Mouse (Mus musculus): ENCODE measurements around the gene Coro1c. TPM values are rescaled to one million over a fixed set of nuclear protein-coding genes. Genes with fewer than 3 reads are reported as not detected.
A peak's percentile ranks its signal among the peaks of the same experiment; 100 is the strongest.

The Coro1c gene
- total and polyA plus RNA-seq, 3 experiments, result 66.1 to 87.4 (median 69.9) TPM

- Histone ChIP-seq H3K4me2 (ENCODE audit: insufficient read depth, low read depth, poor library complexity, severe bottlenecking) (peak overlapping the region; percentile 34), H3K9me3 (replicated peaks; ENCODE audit: low read length) (peaks cover 27% of the 10 kb centered on the region), H3K27me3 (replicated peaks) (no peaks in the 10 kb centered on the region), H3K79me2 (replicated peaks; ENCODE audit: control insufficient read depth, extremely low read depth, insufficient read depth, poor library complexity, severe bottlenecking) (no peaks in the 10 kb centered on the region), H3K36me3 (replicated peaks in 1 of 2; ENCODE audit: control insufficient read depth in 1 of 2, insufficient read depth in 1 of 2, low read length in 1 of 2) (peaks cover 7 to 41% of the 10 kb centered on the region in 2 experiments), H3K4me3 (replicated peaks in 1 of 3; ENCODE audit: low read depth in 2 of 3, low read length in 2 of 3, poor library complexity in 1 of 3) (peak overlapping the region in 2 of 3 experiments; percentile 21 to 34), H3K4me1 (ENCODE audit: control insufficient read depth in 1 of 2, insufficient read depth in 2 of 2) (peaks cover 30 to 74% of the 10 kb centered on the region in 2 experiments), H3K27ac (ENCODE audit: insufficient read depth, low read depth) (peak overlapping the region; percentile 75), H3K9ac (ENCODE audit: insufficient read depth, low read depth) (peak overlapping the region; percentile 37)
- TF ChIP-seq IRF4 (IDR thresholded peaks at IDR 0.05; ENCODE audit: low read depth, low read length) (0 out of 2 replicates have a peak, but pooled peaks have one; percentile 3), KAT2A (IDR thresholded peaks at IDR 0.05; ENCODE audit: insufficient replicate concordance, low read length) (no peak), HCFC1 (IDR thresholded peaks at IDR 0.05; ENCODE audit: low read depth, low read length) (peak; percentile 3; the same call in 1 of the 2 replicates), TBP (conservative IDR thresholded peaks at IDR 0.05; ENCODE audit: low read depth, low read length) (no peak), MXI1 (IDR thresholded peaks at IDR 0.05; ENCODE audit: low read depth, low read length) (peak; percentile 32; the same call in 1 of the 2 replicates), GABPA (IDR thresholded peaks at IDR 0.05; ENCODE audit: insufficient replicate concordance, low read depth, low read length) (no peak), SIN3A (IDR thresholded peaks at IDR 0.05; ENCODE audit: low read length) (0 out of 2 replicates have a peak, but pooled peaks have one; percentile 33), ELF1 (IDR thresholded peaks at IDR 0.05; ENCODE audit: low read depth, low read length) (no peak), ZNF384 (IDR thresholded peaks at IDR 0.05; ENCODE audit: low read depth, low read length) (peak; percentile 76), JUN (IDR thresholded peaks at IDR 0.05; ENCODE audit: insufficient read depth, low read depth, low read length) (peak; percentile 43; the same call in 1 of the 2 replicates), ZC3H11A (IDR thresholded peaks at IDR 0.05; ENCODE audit: low read depth, low read length) (no peak), SMC3 (IDR thresholded peaks at IDR 0.05; ENCODE audit: low read depth, low read length) (no peak), BHLHE40 (IDR thresholded peaks at IDR 0.05; ENCODE audit: low read depth, low read length) (no peak), EP300 (IDR thresholded peaks at IDR 0.05; ENCODE audit: low read length) (no peak), JUND (conservative IDR thresholded peaks at IDR 0.05; ENCODE audit: low read depth, low read length) (peak; percentile 54), TCF12 (IDR thresholded peaks at IDR 0.05; ENCODE audit: low read depth, low read length) (no peak)
- dilution Hi-C loops (cut with MboI; ENCODE audit: extremely low pct_ligation_motif_present, extremely low pct_unique_long_range_greater_than_20kb, low sequenced_read_pairs), result no loop called here
- in situ Hi-C loops (cut with MboI; ENCODE audit: low pct_ligation_motif_present, low pct_unique_long_range_greater_than_20kb, low sequenced_read_pairs), result loop anchor here (10.0 kb wide), 1 partner anchor 243 kb away; no protein-coding TSS in a partner anchor
- DNase-seq (ENCODE audit: extremely low read depth), result no peak
These were observed 80.6 kb downstream of the Coro1c start for GRCm38 (mm10) chr5:113827991-113828411.

- H3K4me1 ChIP-seq (ENCODE audit: control insufficient read depth in 1 of 2, insufficient read depth in 2 of 2), result peaks cover 30 to 67% of the 10 kb centered on the region in 2 experiments
- H3K27ac ChIP-seq (ENCODE audit: insufficient read depth, low read depth), result peak overlapping the region; percentile 73
- in situ Hi-C loops (cut with MboI; ENCODE audit: low pct_ligation_motif_present, low pct_unique_long_range_greater_than_20kb, low sequenced_read_pairs), result loop anchor here (10.0 kb wide), 1 partner anchor 242 kb away; no protein-coding TSS in a partner anchor
- peak; percentile 91 for DNase-seq (ENCODE audit: extremely low read depth)
- peaks cover 32% of the 10 kb centered on the region for H3K9me3 ChIP-seq (replicated peaks; ENCODE audit: low read length)
- H3K4me2 ChIP-seq (ENCODE audit: insufficient read depth, low read depth, poor library complexity, severe bottlenecking), result no peak overlapping the region
- no peaks in the 10 kb centered on the region for H3K27me3 ChIP-seq (replicated peaks)
- no peak overlapping the region for H3K4me3 ChIP-seq (replicated peaks in 1 of 3; ENCODE audit: low read depth in 2 of 3, low read length in 2 of 3, poor library complexity in 1 of 3)
- no peak overlapping the region for H3K9ac ChIP-seq (ENCODE audit: insufficient read depth, low read depth)
- dilution Hi-C loops (cut with MboI; ENCODE audit: extremely low pct_ligation_motif_present, extremely low pct_unique_long_range_greater_than_20kb, low sequenced_read_pairs), result no loop called here
- peaks cover 7 to 47% of the 10 kb centered on the region in 2 experiments for H3K36me3 ChIP-seq (replicated peaks in 1 of 2; ENCODE audit: control insufficient read depth in 1 of 2, insufficient read depth in 1 of 2, low read length in 1 of 2)
- no peaks in the 10 kb centered on the region for H3K79me2 ChIP-seq (replicated peaks; ENCODE audit: control insufficient read depth, extremely low read depth, insufficient read depth, poor library complexity, severe bottlenecking)
- TF ChIP-seq MEF2A (IDR thresholded peaks at IDR 0.05; ENCODE audit: borderline replicate concordance, low read depth, low read length) (peak; percentile 82), NRF1 (IDR thresholded peaks at IDR 0.05; ENCODE audit: low read depth, low read length) (no peak), USF2 (conservative IDR thresholded peaks at IDR 0.05; ENCODE audit: low read depth, low read length) (no peak), IRF4 (IDR thresholded peaks at IDR 0.05; ENCODE audit: low read depth, low read length) (peak; percentile 84), KAT2A (IDR thresholded peaks at IDR 0.05; ENCODE audit: insufficient replicate concordance, low read length) (0 out of 2 replicates have a peak, but pooled peaks have one; percentile 52), CHD1 (IDR thresholded peaks at IDR 0.05; ENCODE audit: low read depth, low read length) (peak; percentile 88; the same call in 1 of the 2 replicates), TBP (conservative IDR thresholded peaks at IDR 0.05; ENCODE audit: low read depth, low read length) (0 out of 2 replicates have a peak, but pooled peaks have one; percentile 25), MAZ (IDR thresholded peaks at IDR 0.05; ENCODE audit: low read depth, low read length) (peak; percentile 82), ETS1 (conservative IDR thresholded peaks at IDR 0.05; ENCODE audit: low read depth, low read length) (peak; percentile 86), EP300 (IDR thresholded peaks at IDR 0.05; ENCODE audit: low read length) (peak; percentile 94), BHLHE40 (IDR thresholded peaks at IDR 0.05; ENCODE audit: low read depth, low read length) (peak; percentile 74), SIN3A (IDR thresholded peaks at IDR 0.05; ENCODE audit: low read length) (peak; percentile 85), POLR2A (IDR thresholded peaks at IDR 0.05; ENCODE audit: low read depth, low read length) (no peak), CHD2 (IDR thresholded peaks at IDR 0.05; ENCODE audit: low read length) (peak; percentile 71), POLR2AphosphoS2 (IDR thresholded peaks at IDR 0.05; ENCODE audit: low read depth, low read length) (no peak), MAX (IDR thresholded peaks at IDR 0.05; ENCODE audit: low read length) (no peak), MXI1 (IDR thresholded peaks at IDR 0.05; ENCODE audit: low read depth, low read length) (peak; percentile 36; the same call in 1 of the 2 replicates), MYC (IDR thresholded peaks at IDR 0.05; ENCODE audit: low read depth, low read length) (peak; percentile 73), ELF1 (IDR thresholded peaks at IDR 0.05; ENCODE audit: low read depth, low read length) (peak; percentile 59), ZMIZ1 (IDR thresholded peaks at IDR 0.05; ENCODE audit: low read depth, low read length) (peak; percentile 63), JUND (conservative IDR thresholded peaks at IDR 0.05; ENCODE audit: low read depth, low read length) (peak; percentile 70; the same call in 1 of the 2 replicates), TCF12 (IDR thresholded peaks at IDR 0.05; ENCODE audit: low read depth, low read length) (peak; percentile 87), JUN (IDR thresholded peaks at IDR 0.05; ENCODE audit: insufficient read depth, low read depth, low read length) (peak; percentile 47; the same call in 1 of the 2 replicates), GABPA (IDR thresholded peaks at IDR 0.05; ENCODE audit: insufficient replicate concordance, low read depth, low read length) (no peak)
These were observed 81.9 kb downstream of the Coro1c start for GRCm38 (mm10) chr5:113826619-113827018.

All from CH12.LX (cell line).